ENCODE assay signal across 8 mouse cellular contexts in genomic region chr8:105861951-105862350, GRCm38 (mm10). TPM values are rescaled to one million over a fixed set of nuclear protein-coding genes. Genes with fewer than 3 reads are reported as not detected.
DNase-seq lines count a peak whose midpoint lies in the region; ATAC-seq lines count a peak whose summit lies in the region.

No protein-coding gene starts in this region.

- DNase-seq in cerebellum, postnatal 10 days: peak; percentile 51 to 53
- peak; percentile 82 for DNase-seq in 416B (ENCODE audit: low read depth)
- DNase-seq in midbrain, embryonic 14.5 days: peak; percentile 36
- DNase-seq in right cerebral cortex, postnatal 4 days: no peak
- DNase-seq in testis, postnatal 14 days (ENCODE audit: low spot score): no peak

- H3K9me3 ChIP-seq in embryonic facial prominence, embryonic 13.5 days: no peaks in the 10 kb centered on the region
- H3K9me3 ChIP-seq in intestine, embryonic 16.5 days (ENCODE audit: control insufficient read depth, low read length): no peaks in the 10 kb centered on the region
- no peaks in the 10 kb centered on the region for H3K9me3 ChIP-seq in midbrain, embryonic 14.5 days (ENCODE audit: control insufficient read depth, low read length)

- peak overlapping the region; percentile 95 for H3K9ac ChIP-seq in embryonic facial prominence, embryonic 13.5 days
- peak overlapping the region; percentile 95; the same call in 1 of the 2 replicates for H3K9ac ChIP-seq in intestine, embryonic 16.5 days (ENCODE audit: low read depth, low read length)
- peak overlapping the region; percentile 95; the same call in 1 of the 2 replicates for H3K9ac ChIP-seq in midbrain, embryonic 14.5 days (replicated peaks; ENCODE audit: low read length)

- no peak overlapping the region for H3K27ac ChIP-seq in embryonic facial prominence, embryonic 13.5 days
- H3K27ac ChIP-seq in intestine, embryonic 16.5 days (ENCODE audit: low read length): peak overlapping the region; percentile 91; the same call in 1 of the 2 replicates
- H3K27ac ChIP-seq in midbrain, embryonic 14.5 days (replicated peaks; ENCODE audit: low read depth, low read length): no peak overlapping the region

- H3K27me3 ChIP-seq in embryonic facial prominence, embryonic 13.5 days: no peaks in the 10 kb centered on the region
- no peaks in the 10 kb centered on the region for H3K27me3 ChIP-seq in intestine, embryonic 16.5 days (replicated peaks; ENCODE audit: control insufficient read depth, insufficient read depth, low read length)
- no peaks in the 10 kb centered on the region for H3K27me3 ChIP-seq in midbrain, embryonic 14.5 days (ENCODE audit: control insufficient read depth, insufficient read depth, low read length)

- H3K36me3 ChIP-seq in embryonic facial prominence, embryonic 13.5 days: peaks cover 26% of the 10 kb centered on the region
- 0 out of 2 replicates have a peak, but pooled peaks cover 6% of the 10 kb centered on the region for H3K36me3 ChIP-seq in intestine, embryonic 16.5 days (ENCODE audit: control insufficient read depth, insufficient read depth, low read length)
- H3K36me3 ChIP-seq in midbrain, embryonic 14.5 days (ENCODE audit: control insufficient read depth, insufficient read depth, low read length): peaks cover 13% of the 10 kb centered on the region

- peak overlapping the region; percentile 87 for H3K4me2 ChIP-seq in embryonic facial prominence, embryonic 13.5 days
- peak overlapping the region; percentile 84 for H3K4me2 ChIP-seq in intestine, embryonic 16.5 days (ENCODE audit: low read depth, low read length)
- peak overlapping the region; percentile 74 for H3K4me2 ChIP-seq in midbrain, embryonic 14.5 days (ENCODE audit: low read length)

- WGBS in embryonic facial prominence, embryonic 13.5 days: 13% methylated on average over 1 of the region's 1 CpGs
- WGBS in intestine, embryonic 16.5 days: 0% methylated on average over 1 of the region's 1 CpGs
- 10% methylated on average over 1 of the region's 1 CpGs for WGBS in midbrain, embryonic 14.5 days

- peaks cover 54% of the 10 kb centered on the region for H3K4me1 ChIP-seq in embryonic facial prominence, embryonic 13.5 days
- peaks cover 40% of the 10 kb centered on the region for H3K4me1 ChIP-seq in intestine, embryonic 16.5 days (ENCODE audit: control insufficient read depth, insufficient read depth, low read length)
- H3K4me1 ChIP-seq in midbrain, embryonic 14.5 days (ENCODE audit: control insufficient read depth, insufficient read depth, low read length): peaks cover 32% of the 10 kb centered on the region

- H3K4me3 ChIP-seq in embryonic facial prominence, embryonic 13.5 days: peak overlapping the region; percentile 98
- H3K4me3 ChIP-seq in intestine, embryonic 16.5 days (ENCODE audit: low read length): peak overlapping the region; percentile 100
- H3K4me3 ChIP-seq in midbrain, embryonic 14.5 days (replicated peaks; ENCODE audit: low read depth, low read length): peak overlapping the region; percentile 90

- ATAC-seq in cerebellum, adult (ENCODE audit: insufficient number of reproducible peaks, low FRiP score, low TSS enrichment): no peak
- ATAC-seq in embryonic facial prominence, embryonic 13.5 days (ENCODE audit: insufficient number of reproducible peaks, insufficient read depth, low FRiP score, low TSS enrichment, low read depth): no peak
- no peak for ATAC-seq in intestine, embryonic 16.5 days
- ATAC-seq in midbrain, embryonic 14.5 days (ENCODE audit: low FRiP score, low TSS enrichment): no peak

RNA-seq across cellular contexts. Expression of gene Nutf2, which starts 1.6 kb away (rescaled TPM):
- 191 and 275 TPM in 2 replicates for polyA plus RNA-seq in embryonic facial prominence, embryonic 13.5 days (2015; fragmentation: Nextera tagmentation; extraction: Ambion mirVana)
- polyA plus RNA-seq in intestine, embryonic 16.5 days (2015; fragmentation: Nextera tagmentation; extraction: Ambion mirVana): 165 and 207 TPM in 2 replicates
- polyA plus RNA-seq in midbrain, embryonic 14.5 days (2014; fragmentation: Nextera tagmentation; extraction: Ambion mirVana): 217 and 221 TPM in 2 replicates

RNA-seq across cellular contexts. Expression of gene Thap11, which starts 7.0 kb away (rescaled TPM):
- polyA plus RNA-seq in embryonic facial prominence, embryonic 13.5 days (2015; fragmentation: Nextera tagmentation; extraction: Ambion mirVana): 73.5 and 77.5 TPM in 2 replicates
- polyA plus RNA-seq in intestine, embryonic 16.5 days (2015; fragmentation: Nextera tagmentation; extraction: Ambion mirVana): 49.4 and 49.6 TPM in 2 replicates
- polyA plus RNA-seq in midbrain, embryonic 14.5 days (2014; fragmentation: Nextera tagmentation; extraction: Ambion mirVana): 49.8 and 51.5 TPM in 2 replicates

RNA-seq across cellular contexts. Expression of gene Cenpt, which starts 8.9 kb away (rescaled TPM):
- polyA plus RNA-seq in embryonic facial prominence, embryonic 13.5 days (2015; fragmentation: Nextera tagmentation; extraction: Ambion mirVana): 56.0 and 58.7 TPM in 2 replicates
- 25.5 and 28.9 TPM in 2 replicates for polyA plus RNA-seq in intestine, embryonic 16.5 days (2015; fragmentation: Nextera tagmentation; extraction: Ambion mirVana)
- 46.7 and 55.7 TPM in 2 replicates for polyA plus RNA-seq in midbrain, embryonic 14.5 days (2014; fragmentation: Nextera tagmentation; extraction: Ambion mirVana)

RNA-seq across cellular contexts. Expression of gene Edc4, which starts 18.7 kb away (rescaled TPM):
- 54.1 and 58.3 TPM in 2 replicates for polyA plus RNA-seq in embryonic facial prominence, embryonic 13.5 days (2015; fragmentation: Nextera tagmentation; extraction: Ambion mirVana)
- polyA plus RNA-seq in intestine, embryonic 16.5 days (2015; fragmentation: Nextera tagmentation; extraction: Ambion mirVana): 31.6 and 34.9 TPM in 2 replicates
- polyA plus RNA-seq in midbrain, embryonic 14.5 days (2014; fragmentation: Nextera tagmentation; extraction: Ambion mirVana): 47.8 and 49.2 TPM in 2 replicates

RNA-seq across cellular contexts. Expression of gene Nrn1l, which starts 31.4 kb away (rescaled TPM):
- polyA plus RNA-seq in embryonic facial prominence, embryonic 13.5 days (2015; fragmentation: Nextera tagmentation; extraction: Ambion mirVana): 0.51 and 0.77 TPM in 2 replicates
- polyA plus RNA-seq in intestine, embryonic 16.5 days (2015; fragmentation: Nextera tagmentation; extraction: Ambion mirVana): 0.29 and 0.33 TPM in 2 replicates
- 0.78 TPM in 1 of 2 replicates, not detected in the other for polyA plus RNA-seq in midbrain, embryonic 14.5 days (2014; fragmentation: Nextera tagmentation; extraction: Ambion mirVana)

Comparison
In these comparisons a context has a peak if more than half of its experiments do, and no peak if none do; other contexts are left out.
1. DNase-seq: peak in cerebellum, postnatal 10 days (2 of 2), 416B (single experiment) and midbrain, embryonic 14.5 days (single experiment); none in right cerebral cortex, postnatal 4 days (single experiment) and testis, postnatal 14 days (single experiment).
2. Peak in every context shown above with its lines, with median percentiles within 50 percentile points of each other: H3K4me2 ChIP-seq, H3K4me3 ChIP-seq and H3K9ac ChIP-seq.